ENCODE assay signal across 25 mouse cellular contexts in genomic region chr15:21530804-21531203, GRCm38 (mm10).
DNase-seq lines count a peak whose midpoint lies in the region; ATAC-seq and TF ChIP-seq lines count a peak whose summit lies in the region.
"Had no signal": no experiment of that assay in that cellular context is flagged by ENCODE, and none has a peak within 500 bp of the region (broad histone marks: within the 10 kb centered on the region; RNA-seq: fewer than 3 reads in every experiment).

No protein-coding gene starts in this region.

- intact Hi-C loops in left cerebral cortex, postnatal 14 days (cut with DNase I): no loop called here
- intact Hi-C loops in left cerebral cortex, postnatal 10 days (cut with DNase I): no loop called here

- H3K4me1 ChIP-seq in hindbrain, postnatal 0 days (ENCODE audit: insufficient read depth, low read length): no peaks in the 10 kb centered on the region
- H3K4me1 ChIP-seq in hindbrain, embryonic 10.5 days (replicated peaks): no peaks in the 10 kb centered on the region
- H3K4me1 ChIP-seq: heart, embryonic 10.5 days; hindbrain, embryonic 15.5 days; limb, embryonic 10.5 days; liver, embryonic 15.5 days; lung, embryonic 15.5 days; megakaryocyte, embryonic 14.5 days; midbrain, embryonic 13.5 days had no signal

- H3K9ac ChIP-seq in hindbrain, postnatal 0 days (replicated peaks; ENCODE audit: low read length): no peak overlapping the region
- H3K9ac ChIP-seq: hindbrain, embryonic 15.5 days; liver, embryonic 15.5 days; lung, embryonic 15.5 days; midbrain, embryonic 13.5 days had no signal

- 64% methylated on average over 4 of the region's 4 CpGs for WGBS in hindbrain, postnatal 0 days
- 71% methylated on average over 4 of the region's 4 CpGs for WGBS in hindbrain, embryonic 10.5 days

- H3K9me3 ChIP-seq in hindbrain, postnatal 0 days (ENCODE audit: low read length): no peaks in the 10 kb centered on the region
- H3K9me3 ChIP-seq in hindbrain, embryonic 10.5 days: no peaks in the 10 kb centered on the region
- H3K9me3 ChIP-seq: heart, embryonic 10.5 days; hindbrain, embryonic 15.5 days; limb, embryonic 10.5 days; liver, embryonic 15.5 days; lung, embryonic 15.5 days; megakaryocyte, embryonic 14.5 days; midbrain, embryonic 13.5 days had no signal

- no peak for ATAC-seq in hindbrain, postnatal 0 days
- no peak for ATAC-seq in inflammation-experienced regulatory T-cells, adult 6 months
- ATAC-seq: intestine, postnatal 0 days; midbrain, embryonic 13.5 days had no signal

- no peak overlapping the region for H3K27ac ChIP-seq in hindbrain, postnatal 0 days
- H3K27ac ChIP-seq in hindbrain, embryonic 10.5 days: no peak overlapping the region
- H3K27ac ChIP-seq: gastrocnemius, adult 2 months; heart, embryonic 10.5 days; hindbrain, embryonic 15.5 days; limb, embryonic 10.5 days; liver, embryonic 15.5 days; lung, embryonic 15.5 days; midbrain, embryonic 13.5 days had no signal

- TF ChIP-seq CTCF in hindbrain, postnatal 0 days (IDR thresholded peaks at IDR 0.05; ENCODE audit: low read depth): peak; percentile 49

- H3K4me3 ChIP-seq in hindbrain, postnatal 0 days (ENCODE audit: low read length): no peak overlapping the region
- no peak overlapping the region for H3K4me3 ChIP-seq in hindbrain, embryonic 10.5 days
- H3K4me3 ChIP-seq: gastrocnemius, adult 2 months; heart, embryonic 10.5 days; hindbrain, embryonic 15.5 days; limb, embryonic 10.5 days; liver, embryonic 15.5 days; lung, embryonic 15.5 days; megakaryocyte, embryonic 14.5 days; midbrain, embryonic 13.5 days had no signal

- H3K4me2 ChIP-seq in hindbrain, postnatal 0 days (ENCODE audit: low read depth, low read length): no peak overlapping the region
- H3K4me2 ChIP-seq: hindbrain, embryonic 15.5 days; liver, embryonic 15.5 days; lung, embryonic 15.5 days; midbrain, embryonic 13.5 days had no signal

- peak; percentile 45 for DNase-seq in hindbrain, postnatal 0 days (ENCODE audit: low spot score)
- no peak for DNase-seq in hindbrain, embryonic 10.5 days (ENCODE audit: low spot score)
- peak; percentile 32 to 34 for DNase-seq in left cerebral cortex, postnatal 14 days (ENCODE audit: low spot score in 2 of 2)
- no peak for DNase-seq in left cerebral cortex, postnatal 10 days (ENCODE audit: extremely low spot score in 1 of 2, low spot score in 2 of 2)
- DNase-seq in 416B (ENCODE audit: low read depth): peak; percentile 13
- peak; percentile 54 for DNase-seq in brain, adult 2 months (ENCODE audit: low read depth, low spot score)
- DNase-seq: adrenal gland, postnatal 25 days; cerebellum, adult 11 months; cerebellum, adult 9-11 months; gastrocnemius, adult 2 months; heart, postnatal 4 days; kidney, postnatal 25 days; liver; lung, postnatal 36 days; right cerebral cortex, postnatal 14 days; thymus, postnatal 14 days had no signal

- no peaks in the 10 kb centered on the region for H3K36me3 ChIP-seq in hindbrain, postnatal 0 days (ENCODE audit: insufficient read depth, low read length)
- H3K36me3 ChIP-seq in hindbrain, embryonic 10.5 days: no peaks in the 10 kb centered on the region
- H3K36me3 ChIP-seq: heart, embryonic 10.5 days; hindbrain, embryonic 15.5 days; limb, embryonic 10.5 days; liver, embryonic 15.5 days; lung, embryonic 15.5 days; midbrain, embryonic 13.5 days had no signal

- H3K27me3 ChIP-seq in hindbrain, postnatal 0 days (ENCODE audit: insufficient read depth, low read length): no peaks in the 10 kb centered on the region
- H3K27me3 ChIP-seq in hindbrain, embryonic 10.5 days (ENCODE audit: insufficient read depth, poor library complexity, severe bottlenecking): no peaks in the 10 kb centered on the region
- H3K27me3 ChIP-seq: hindbrain, embryonic 15.5 days; liver, embryonic 15.5 days; lung, embryonic 15.5 days; megakaryocyte, embryonic 14.5 days; midbrain, embryonic 13.5 days had no signal

Comparison
In these comparisons a context has a peak if more than half of its experiments do, and no peak if none do; other contexts are left out.
1. DNase-seq: peak in hindbrain, postnatal 0 days (single experiment), left cerebral cortex, postnatal 14 days (2 of 2), 416B (single experiment) and brain, adult 2 months (single experiment); none in hindbrain, embryonic 10.5 days (single experiment) and left cerebral cortex, postnatal 10 days (0 of 2).